Mouse (Mus musculus): ENCODE data around the gene Itga3.
A peak's percentile ranks its signal among the peaks of the same experiment; 100 is the strongest.

Itga3 gene

DNA sequence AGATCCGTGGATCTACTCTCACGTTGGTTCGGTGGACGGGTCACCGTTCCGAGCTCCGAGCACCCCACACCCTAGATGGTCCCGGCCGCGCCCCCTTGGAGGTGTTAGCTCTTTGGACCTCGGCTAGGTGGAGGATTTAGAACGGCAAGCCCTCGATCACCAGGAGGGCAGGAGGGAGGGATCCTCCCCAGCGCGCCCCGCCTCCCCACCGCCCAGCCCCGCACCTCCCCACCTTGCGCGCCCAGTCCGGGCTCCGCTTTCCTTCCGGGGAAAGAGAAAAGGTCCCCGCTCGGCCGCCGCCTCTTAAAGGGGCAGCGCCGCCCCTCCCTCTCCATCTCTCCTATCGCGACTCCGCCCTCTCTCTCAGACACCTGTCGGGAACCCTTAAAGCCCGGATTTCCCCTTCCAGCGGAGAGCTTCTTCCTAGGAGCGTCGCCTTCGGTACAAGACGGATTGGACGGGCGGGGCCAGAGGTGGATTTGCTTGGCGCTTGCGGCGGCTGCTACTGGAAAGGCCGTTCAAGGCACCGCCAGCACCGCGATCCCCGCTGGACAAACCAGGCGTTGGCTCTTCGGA is at the start of gene Itga3:
Gene Itga3 (minus strand): TSS at position 266 of the 576 bp plus-strand sequence.
- DNase-seq = peak; percentile 79 to 84

DNA sequence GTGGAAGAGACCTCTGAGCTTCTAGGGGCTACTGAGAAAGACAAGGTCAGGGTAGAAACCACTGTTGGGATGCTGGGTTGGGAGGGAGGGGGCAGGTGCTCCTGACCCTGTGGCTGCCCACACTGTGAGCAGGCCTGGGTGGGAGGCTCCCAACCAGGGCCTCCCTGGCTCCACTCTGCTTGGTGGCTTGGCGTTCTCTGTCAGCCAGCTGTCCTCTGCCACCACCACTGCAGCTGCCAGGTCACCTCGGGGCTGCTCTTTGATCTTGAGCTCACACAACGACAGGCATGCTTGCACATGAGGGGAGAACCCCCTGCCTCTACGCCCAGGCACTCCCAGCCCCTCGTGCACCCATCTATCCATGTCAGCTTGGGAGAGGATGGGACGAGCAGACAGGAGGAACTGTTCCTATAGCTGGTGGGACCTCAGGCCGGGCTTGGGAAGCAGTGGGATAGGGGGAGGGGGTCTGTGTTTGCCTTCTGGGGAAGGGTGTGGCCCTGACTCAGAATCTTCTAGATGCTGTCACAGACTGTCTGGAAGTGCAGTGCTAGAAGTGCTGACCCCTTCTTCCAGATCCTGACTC is 48.9 kb upstream of the Itga3 start:
- DNase-seq = no peak

GRCm38 (mm10) chr11:95122100-95122489 is 45.5 kb upstream of the Itga3 start:
- no peak for DNase-seq

DNA sequence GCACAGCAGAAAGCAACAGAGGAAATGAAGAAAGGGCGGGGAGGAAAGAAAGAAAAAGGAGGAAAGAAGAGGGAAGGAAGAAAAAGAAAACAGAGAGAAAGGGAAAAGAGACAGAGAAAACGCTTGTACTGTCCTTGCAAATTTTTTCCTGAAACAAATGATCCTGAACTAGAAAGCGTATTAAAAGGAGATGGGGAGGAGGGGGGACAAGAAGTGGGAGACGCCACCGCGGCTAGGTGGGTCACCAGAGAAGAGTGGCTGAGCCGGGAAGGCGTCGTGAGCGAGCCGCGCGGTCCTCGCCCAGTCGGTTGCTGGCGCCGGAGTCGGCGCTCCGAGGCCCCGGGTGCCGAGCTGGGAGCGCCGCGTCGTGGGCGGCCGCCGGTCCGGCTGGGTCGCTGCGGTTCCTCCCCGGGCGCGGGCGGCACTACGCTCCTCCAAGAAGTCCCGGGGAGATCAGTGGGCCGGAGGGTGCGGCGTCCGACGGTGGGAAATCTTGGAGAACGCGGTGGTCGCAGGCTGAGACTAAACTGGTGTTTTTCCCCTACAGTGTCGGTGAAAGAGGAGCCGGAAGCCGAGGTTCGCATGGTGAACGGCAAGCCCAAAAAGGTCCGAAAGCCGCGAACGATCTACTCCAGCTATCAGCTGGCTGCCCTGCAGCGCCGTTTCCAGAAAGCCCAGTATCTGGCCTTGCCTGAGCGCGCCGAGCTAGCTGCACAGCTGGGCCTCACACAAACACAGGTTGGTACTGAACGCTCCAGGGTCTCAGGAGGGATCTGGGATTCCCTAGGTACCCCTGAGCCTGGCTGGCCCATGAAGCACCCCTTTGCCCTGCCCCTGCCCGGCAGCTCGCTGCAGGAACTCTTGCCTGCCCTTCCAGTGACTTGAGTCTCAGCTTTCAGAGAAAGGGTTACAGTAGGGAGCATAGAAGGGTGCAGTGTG is 44.8 kb upstream of the Itga3 start:
- no peak for DNase-seq

- no peak for DNase-seq
Measured at GRCm38 (mm10) chr11:95120633-95121020, 44.0 kb upstream of the Itga3 start.

DNA sequence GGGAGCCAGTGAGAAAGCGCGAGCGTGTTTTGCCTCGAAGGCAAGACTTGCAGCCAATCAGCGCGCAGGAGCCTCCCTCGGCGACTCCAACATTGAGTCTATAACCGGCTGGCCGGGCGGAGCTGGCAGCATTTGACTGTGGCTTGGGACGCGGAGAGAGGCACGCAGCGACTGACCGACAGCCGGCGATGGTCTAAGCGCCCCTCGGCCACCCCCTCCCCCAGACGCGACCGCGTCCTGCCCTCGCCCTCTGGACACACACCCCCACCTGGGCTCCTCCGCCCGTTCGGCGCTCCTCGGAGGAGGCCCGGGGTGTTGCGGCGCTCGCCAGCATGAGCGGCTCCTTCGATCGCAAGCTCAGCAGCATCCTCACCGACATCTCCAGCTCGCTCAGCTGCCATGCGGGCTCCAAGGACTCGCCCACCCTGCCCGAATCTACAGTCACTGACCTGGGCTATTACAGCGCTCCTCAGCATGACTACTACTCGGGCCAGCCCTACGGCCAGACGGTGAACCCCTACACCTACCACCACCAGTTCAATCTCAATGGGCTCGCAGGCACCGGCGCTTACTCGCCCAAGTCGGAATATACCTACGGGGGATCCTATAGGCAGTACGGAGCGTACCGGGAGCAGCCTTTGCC is 43.5 kb upstream of the Itga3 start, which contains the start of gene Dlx3:
Gene Dlx3 (plus strand): TSS at position 130 of the 643 bp plus-strand sequence.
- DNase-seq = peak in 1 of 2 experiments; percentile 16

DNA sequence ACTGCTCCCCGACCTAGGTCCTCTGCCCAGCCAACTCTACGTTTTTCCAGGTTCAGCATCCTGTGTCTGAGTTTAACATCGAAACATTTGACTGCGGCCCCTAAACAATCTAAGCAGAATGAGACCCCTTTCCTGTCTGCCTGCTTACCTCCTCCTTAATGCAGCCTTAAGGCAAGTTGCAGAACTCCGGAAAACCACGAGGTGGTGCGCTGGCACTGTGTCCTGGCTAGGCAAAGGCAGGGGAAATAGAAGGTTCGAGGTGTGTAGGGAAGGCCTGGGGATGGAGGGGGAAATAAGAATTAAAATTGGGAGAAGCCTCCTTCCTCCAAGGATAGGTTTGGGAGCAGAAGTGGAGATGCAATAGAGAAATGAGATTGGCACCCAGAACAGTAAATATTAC is 41.9 kb upstream of the Itga3 start:
- DNase-seq = peak; percentile 72 to 75

DNA sequence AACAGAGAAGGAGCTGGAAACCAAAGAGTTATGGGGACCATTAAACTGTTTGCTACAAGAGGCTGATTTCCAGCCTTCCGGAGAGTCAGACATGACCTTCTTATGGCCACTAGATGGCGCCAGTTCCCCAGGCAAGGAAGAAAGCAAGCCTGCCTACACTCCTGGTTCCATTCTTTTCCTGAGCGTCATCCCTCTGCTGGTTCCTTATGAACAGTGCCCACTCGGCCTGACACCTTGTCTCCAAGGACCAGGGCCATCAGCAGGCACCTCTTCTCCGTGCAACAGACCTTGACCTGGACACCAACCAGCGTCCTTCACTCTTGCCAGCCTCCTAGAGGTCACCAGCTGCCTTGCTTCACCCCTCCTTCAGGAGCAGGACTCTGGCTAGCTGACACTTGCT is 40.4 kb upstream of the Itga3 start:
- DNase-seq = peak; percentile 69 to 78

DNA sequence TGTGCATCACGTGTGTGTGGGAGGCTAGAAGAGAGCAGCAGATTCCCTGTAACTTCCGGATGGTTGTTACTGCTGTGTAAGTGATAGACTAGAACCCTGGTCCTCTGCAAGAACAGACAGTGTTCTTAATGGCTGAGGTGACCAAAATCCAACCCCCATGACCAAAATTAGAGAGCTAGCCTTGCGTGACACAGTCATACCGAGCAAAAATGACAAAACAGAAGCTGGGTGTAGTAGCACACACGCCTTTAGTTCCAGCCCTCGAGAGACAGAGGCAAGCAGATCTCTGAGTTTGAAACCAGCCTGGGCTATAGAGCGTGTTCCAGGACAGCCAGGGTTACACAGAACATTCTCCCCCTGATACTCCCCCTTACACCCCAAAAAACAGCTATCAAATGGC is 33.5 kb upstream of the Itga3 start:
- no peak for DNase-seq

- DNase-seq = no peak
Measured at GRCm38 (mm10) chr11:95109000-95109399, 32.4 kb upstream of the Itga3 start.

DNA sequence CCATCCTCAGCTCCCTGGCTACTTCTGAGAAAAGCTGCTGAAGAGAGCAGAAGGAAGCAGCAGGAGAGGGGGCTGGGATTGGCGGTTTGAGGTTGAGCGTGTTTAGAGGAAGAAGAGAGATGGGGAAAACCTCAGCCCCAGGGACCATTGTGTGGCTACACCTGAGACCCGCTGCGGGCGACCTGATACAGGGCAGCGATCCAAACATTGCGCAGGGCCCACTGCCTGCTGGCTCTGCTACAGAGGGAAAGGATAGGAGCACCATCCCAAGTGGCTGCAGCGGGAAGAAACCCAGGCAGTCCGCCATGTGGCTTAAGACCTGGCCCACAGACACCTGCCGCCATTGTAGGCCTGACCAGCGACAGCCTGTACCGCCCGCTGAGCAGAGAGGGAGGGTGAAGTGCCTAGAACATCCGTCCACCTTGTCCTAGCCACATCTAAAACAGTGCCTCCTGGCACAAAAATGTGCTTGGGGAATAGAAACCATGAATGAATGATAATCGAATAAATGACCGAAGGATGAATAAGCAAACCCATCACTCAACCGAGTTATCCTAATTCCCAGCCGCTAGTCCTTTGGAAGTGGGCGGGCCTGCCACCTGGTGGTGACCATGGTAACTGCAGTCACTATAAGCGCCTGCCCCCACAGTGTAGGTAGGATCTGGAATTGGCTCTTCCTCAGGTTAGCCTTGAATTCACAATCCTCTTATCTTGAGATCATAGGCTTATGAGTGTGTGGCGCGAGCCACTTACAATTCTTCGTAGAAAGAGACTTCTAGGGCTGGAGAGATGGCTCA is 30.0 kb upstream of the Itga3 start:
- peak; percentile 91 to 95 for DNase-seq

GRCm38 (mm10) chr11:95105274-95105874 is 28.8 kb upstream of the Itga3 start:
- DNase-seq = no peak

GRCm38 (mm10) chr11:95104266-95104665 is 27.7 kb upstream of the Itga3 start:
- no peak for DNase-seq

GRCm38 (mm10) chr11:95102161-95102904 is 25.7 kb upstream of the Itga3 start:
- DNase-seq = no peak

DNA sequence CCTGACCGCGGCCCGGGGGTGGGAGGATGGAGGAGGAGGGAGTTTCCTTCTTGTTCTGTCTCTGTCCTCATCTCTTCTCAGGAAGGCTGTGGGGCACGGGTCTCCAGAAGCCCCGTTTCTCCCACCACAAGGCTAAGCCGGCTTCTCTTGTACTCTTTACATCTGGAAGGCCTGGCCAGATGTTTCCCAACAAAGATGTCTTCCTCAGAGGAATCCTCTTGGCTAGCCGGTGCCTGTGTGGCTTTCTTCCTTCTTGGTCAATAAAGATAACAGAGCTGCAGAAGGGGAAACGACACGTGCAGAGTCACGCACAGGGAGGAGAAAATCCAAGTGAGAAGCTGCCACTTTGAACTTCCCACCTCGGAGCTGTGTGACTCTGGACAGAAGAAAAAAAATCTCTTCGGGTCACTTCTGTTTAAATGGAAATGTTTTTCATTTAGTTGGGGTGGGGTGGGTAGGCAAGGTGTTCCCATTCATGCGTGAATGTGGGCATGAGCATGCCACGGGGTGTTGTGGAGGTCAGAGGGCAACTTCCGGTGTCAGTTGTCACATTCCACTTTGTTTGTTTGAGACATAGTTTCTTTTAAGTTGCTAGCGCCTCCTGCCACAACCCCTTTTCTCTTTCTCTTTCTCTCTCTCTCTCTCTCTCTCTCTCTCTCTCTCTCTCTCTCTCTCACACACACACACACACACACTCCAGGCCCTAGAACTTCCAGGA is 24.6 kb upstream of the Itga3 start:
- no peak for DNase-seq

- DNase-seq = no peak
Measured at GRCm38 (mm10) chr11:95100393-95100792, 23.8 kb upstream of the Itga3 start.

- no peak for DNase-seq
Measured at GRCm38 (mm10) chr11:95098346-95099095, 21.9 kb upstream of the Itga3 start.

DNA sequence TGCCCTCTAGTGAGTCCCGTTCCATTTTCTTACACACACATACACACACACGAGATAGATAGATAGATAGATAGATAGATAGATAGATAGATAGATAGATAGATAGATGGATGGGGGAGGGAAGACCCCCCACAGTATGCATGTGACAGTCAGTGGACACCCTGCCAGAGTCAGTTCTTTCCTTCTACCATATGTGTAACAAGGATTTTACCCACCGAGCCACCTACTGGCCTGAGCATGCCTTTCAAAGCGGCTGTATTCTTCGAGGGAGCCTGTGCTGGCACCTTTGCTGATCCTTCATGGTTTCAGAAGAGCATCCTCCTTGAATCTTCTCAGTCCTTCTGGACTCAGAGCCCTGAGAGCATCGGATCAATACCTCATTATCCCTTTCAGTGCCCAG is 21.3 kb upstream of the Itga3 start:
- DNase-seq = no peak

GRCm38 (mm10) chr11:95096608-95097373 is 20.2 kb upstream of the Itga3 start:
- no peak for DNase-seq

All from cerebellum, postnatal 36 days (tissue).